Mouse (Mus musculus) liver, embryonic 15.5 days (tissue): ENCODE results near the gene Steap2. TPM values are rescaled to one million over a fixed set of nuclear protein-coding genes. Genes with fewer than 3 reads are reported as not detected.
A peak's percentile ranks its signal among the peaks of the same experiment; 100 is the strongest.

Source experiments
- ATAC-seq: fragments of 200-750 bp; cut with Nextera tagmentation; 2 replicates; pipeline ENCODE4 v1.8.0; 2017; ENCODE audit warnings: moderate number of reproducible peaks, mild to moderate bottlenecking, moderate library complexity; ENCODE audit not compliant: insufficient read depth
- H3K27ac ChIP-seq: fragments of 300-500 bp; sonication (generic); replicated peaks from 2 replicates; pipeline ENCODE4 v1.5.1; 2015; ENCODE audit warnings: mild to moderate bottlenecking, inconsistent platforms
- H3K27me3 ChIP-seq: fragments of 300-500 bp; sonication (generic); 2 replicates; pipeline ENCODE4 v1.6.1; 2015; ENCODE audit warnings: mild to moderate bottlenecking, inconsistent platforms
- H3K36me3 ChIP-seq: fragments of 300-500 bp; sonication (generic); replicated peaks from 2 replicates; pipeline ENCODE4 v1.6.1; 2015; ENCODE audit warnings: moderate library complexity, mild to moderate bottlenecking, inconsistent platforms
- H3K4me1 ChIP-seq: fragments of 300-500 bp; sonication (generic); replicated peaks from 2 replicates; pipeline ENCODE4 v1.6.1; 2015; ENCODE audit warnings: inconsistent platforms
- H3K4me2 ChIP-seq: fragments of 300-500 bp; sonication (generic); 2 replicates; pipeline ENCODE4 v1.6.1; 2015; ENCODE audit warnings: moderate library complexity, mild to moderate bottlenecking, inconsistent platforms
- H3K4me3 ChIP-seq: fragments of 300-500 bp; sonication (generic); replicated peaks from 2 replicates; pipeline ENCODE4 v1.5.1; 2015; ENCODE audit warnings: mild to moderate bottlenecking, inconsistent platforms
- H3K9ac ChIP-seq: fragments of 300-500 bp; sonication (generic); 2 replicates; pipeline ENCODE4 v1.6.1; 2015; ENCODE audit warnings: moderate library complexity, mild to moderate bottlenecking, inconsistent platforms
- H3K9me3 ChIP-seq: fragments of 300-500 bp; sonication (generic); replicated peaks from 2 replicates; pipeline ENCODE4 v1.6.1; 2016; ENCODE audit warnings: inconsistent platforms
- WGBS: fragments of 180-500 bp; shearing (Covaris S2); methylation state at CpG from one replicate; pipeline ENCODE4 v1.1.7; 2015; ENCODE audit warnings: mixed read lengths; ENCODE audit not compliant: insufficient replicate concordance; 5-methylcytosine and 5-hydroxymethylcytosine counted together
- polyA plus RNA-seq: library from polyadenylated mRNA; unstranded; fragments of >200 nt; fragmentation: Nextera tagmentation; extraction: Ambion mirVana; gene quantifications from 2 replicates; pipeline ENCODE4 v1.2.1, GENCODE M21; 2015

Steap2 gene
- polyA plus RNA-seq, 1 experiment from 2014 or later, result 5.3 TPM

GRCm38 (mm10) chr5:5664371-5664926, 29.9 kb downstream of the Steap2 start:
- H3K27me3 ChIP-seq, result peaks cover 15% of the 10 kb centered on the region
- WGBS, result 43% methylated on average over 6 of the region's 6 CpGs
- no peaks in the 10 kb centered on the region for H3K36me3 ChIP-seq
- no peak for ATAC-seq
- no peak overlapping the region for H3K27ac ChIP-seq
- H3K4me3 ChIP-seq, result peak overlapping the region; percentile 52
- H3K4me1 ChIP-seq, result no peaks in the 10 kb centered on the region; the same call in 1 of the 2 replicates
- peak overlapping the region; percentile 75 for H3K4me2 ChIP-seq
- H3K9ac ChIP-seq, result no peak overlapping the region
- H3K9me3 ChIP-seq, result no peaks in the 10 kb centered on the region

- Histone ChIP-seq H3K9ac (no peak within 1 kb of the TSS), H3K4me2 (peak within 1 kb of the TSS; percentile 75), H3K27ac (no peak within 1 kb of the TSS), H3K27me3 (peaks cover 15% of the 10 kb centered on the region), H3K4me3 (peak within 1 kb of the TSS; percentile 52), H3K4me1 (no peaks in the 10 kb centered on the region; the same call in 1 of the 2 replicates), H3K9me3 (no peaks in the 10 kb centered on the region), H3K36me3 (no peaks in the 10 kb centered on the region)
- under 1% methylated on average over 48 of the region's 48 CpGs for WGBS
- ATAC-seq, result peak; percentile 51; the same call in 1 of the 2 replicates
Observed at GRCm38 (mm10) chr5:5663655-5664370, 30.6 kb downstream of the Steap2 start, which contains the start of gene Cfap69. Gene Cfap69 (minus strand): TSS chr5:5664239.

- H3K4me1 ChIP-seq, result no peaks in the 10 kb centered on the region; the same call in 1 of the 2 replicates
- H3K27ac ChIP-seq, result no peak overlapping the region
- peak overlapping the region; percentile 75; the same call in 1 of the 2 replicates for H3K4me2 ChIP-seq
- H3K9ac ChIP-seq, result no peak overlapping the region
- no peak for ATAC-seq
- no peak overlapping the region for H3K4me3 ChIP-seq
- H3K9me3 ChIP-seq, result no peaks in the 10 kb centered on the region
- no peaks in the 10 kb centered on the region for H3K36me3 ChIP-seq
- H3K27me3 ChIP-seq, result peaks cover 15% of the 10 kb centered on the region
- 39% methylated on average over 6 of the region's 6 CpGs for WGBS
Observed at GRCm38 (mm10) chr5:5663057-5663456, 31.3 kb downstream of the Steap2 start.

- H3K27ac ChIP-seq, result no peak overlapping the region
- 16% methylated on average over 2 of the region's 2 CpGs for WGBS
- H3K4me2 ChIP-seq, result no peak overlapping the region
- H3K9me3 ChIP-seq, result no peaks in the 10 kb centered on the region
- H3K4me1 ChIP-seq, result no peaks in the 10 kb centered on the region; the same call in 1 of the 2 replicates
- peaks cover 9% of the 10 kb centered on the region for H3K27me3 ChIP-seq
- no peak for ATAC-seq
- no peaks in the 10 kb centered on the region for H3K36me3 ChIP-seq
- no peak overlapping the region for H3K9ac ChIP-seq
- no peak overlapping the region for H3K4me3 ChIP-seq
Observed at GRCm38 (mm10) chr5:5658680-5659079, 35.7 kb downstream of the Steap2 start.

GRCm38 (mm10) chr5:5657932-5658331, 36.4 kb downstream of the Steap2 start:
- no peaks in the 10 kb centered on the region for H3K4me1 ChIP-seq
- no peak overlapping the region for H3K4me3 ChIP-seq
- H3K27me3 ChIP-seq, result 0 out of 2 replicates have a peak, but pooled peaks cover 2% of the 10 kb centered on the region
- no peaks in the 10 kb centered on the region for H3K36me3 ChIP-seq
- H3K9ac ChIP-seq, result no peak overlapping the region
- no peak for ATAC-seq
- no peak overlapping the region for H3K4me2 ChIP-seq
- no peak overlapping the region for H3K27ac ChIP-seq
- no peaks in the 10 kb centered on the region for H3K9me3 ChIP-seq
- WGBS, result 43% methylated on average over 2 of the region's 2 CpGs

GRCm38 (mm10) chr5:5648817-5649569, 45.4 kb downstream of the Steap2 start:
- Histone ChIP-seq H3K4me3 (no peak overlapping the region), H3K4me1 (no peaks in the 10 kb centered on the region), H3K27ac (no peak overlapping the region), H3K4me2 (no peak overlapping the region), H3K9me3 (no peaks in the 10 kb centered on the region), H3K36me3 (no peaks in the 10 kb centered on the region), H3K9ac (no peak overlapping the region), H3K27me3 (no peaks in the 10 kb centered on the region)
- 45% methylated on average over 6 of the region's 6 CpGs for WGBS
- ATAC-seq, result no peak

GRCm38 (mm10) chr5:5646173-5646572, 48.2 kb downstream of the Steap2 start:
- ATAC-seq, result no peak
- 6% methylated on average over 1 of the region's 1 CpGs for WGBS

GRCm38 (mm10) chr5:5638496-5638895, 55.9 kb downstream of the Steap2 start:
- no peaks in the 10 kb centered on the region for H3K4me1 ChIP-seq
- no peak overlapping the region for H3K27ac ChIP-seq
- no peaks in the 10 kb centered on the region for H3K9me3 ChIP-seq
- no peak for ATAC-seq
- H3K27me3 ChIP-seq, result no peaks in the 10 kb centered on the region
- H3K9ac ChIP-seq, result no peak overlapping the region
- no peak overlapping the region for H3K4me2 ChIP-seq
- 42% methylated on average over 2 of the region's 2 CpGs for WGBS
- H3K36me3 ChIP-seq, result no peaks in the 10 kb centered on the region
- H3K4me3 ChIP-seq, result no peak overlapping the region

More at GRCm38 (mm10) chr5:5646173-5646572, 48.2 kb downstream of the Steap2 start:
- Histone ChIP-seq H3K36me3 (no peaks in the 10 kb centered on the region), H3K27me3 (no peaks in the 10 kb centered on the region), H3K4me1 (no peaks in the 10 kb centered on the region), H3K4me3 (no peak overlapping the region), H3K9me3 (no peaks in the 10 kb centered on the region), H3K9ac (no peak overlapping the region), H3K4me2 (no peak overlapping the region), H3K27ac (no peak overlapping the region)

GRCm38 (mm10) chr5:5625491-5625890, 68.9 kb downstream of the Steap2 start:
- Histone ChIP-seq H3K36me3 (no peaks in the 10 kb centered on the region), H3K4me3 (no peak overlapping the region), H3K9me3 (no peaks in the 10 kb centered on the region), H3K27me3 (no peaks in the 10 kb centered on the region), H3K9ac (no peak overlapping the region), H3K4me1 (no peaks in the 10 kb centered on the region), H3K4me2 (no peak overlapping the region), H3K27ac (no peak overlapping the region)
- no peak for ATAC-seq
- 57% methylated on average over 3 of the region's 3 CpGs for WGBS

- no peaks in the 10 kb centered on the region for H3K36me3 ChIP-seq
- no peaks in the 10 kb centered on the region for H3K9me3 ChIP-seq
- H3K9ac ChIP-seq, result no peak overlapping the region
- no peak overlapping the region for H3K27ac ChIP-seq
- no peaks in the 10 kb centered on the region for H3K4me1 ChIP-seq
- H3K27me3 ChIP-seq, result no peaks in the 10 kb centered on the region
- H3K4me2 ChIP-seq, result no peak overlapping the region
- no peak overlapping the region for H3K4me3 ChIP-seq
- ATAC-seq, result no peak
- WGBS, result 45% methylated on average over 4 of the region's 4 CpGs
Observed at GRCm38 (mm10) chr5:5618329-5618728, 76.0 kb downstream of the Steap2 start.
